Mouse (Mus musculus) urinary bladder, postnatal 10 days (tissue): ENCODE results near the gene Gm16181.
A peak's percentile ranks its signal among the peaks of the same experiment; 100 is the strongest.
"Not testable (repeated sequence)": the region's sequence is repeated elsewhere in the genome, so short reads cannot be mapped to it uniquely, and the experiment has no call there.

Source experiments
- DNase-seq: peaks from one replicate; pipeline ENCODE4 v3.0.0; 2022; ENCODE audit warnings: low spot score

Gm16181 gene

DNA sequence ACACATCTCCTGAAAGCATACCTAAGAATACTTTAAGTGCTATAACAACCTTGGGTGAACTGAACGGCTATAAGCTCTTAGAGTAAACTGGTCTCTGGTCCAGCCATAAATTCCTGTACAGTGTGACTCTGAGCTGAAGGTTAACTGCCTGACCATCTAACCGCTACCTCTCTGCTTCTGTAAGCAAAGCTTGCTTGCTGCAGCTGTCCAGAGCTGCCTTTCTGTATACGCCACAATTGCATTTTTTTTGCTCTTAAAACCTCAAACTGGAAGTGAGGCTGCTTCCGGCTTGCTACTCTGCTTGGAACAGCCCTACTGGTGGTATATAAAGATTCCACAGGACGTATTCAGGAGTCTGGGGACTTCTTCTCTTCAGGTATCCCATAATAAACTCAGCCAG is 12.0 kb downstream of the Gm16181 start:
- DNase-seq, result no peak

GRCm38 (mm10) chr17:35233114-35233980 is 12.7 kb downstream of the Gm16181 start, which contains the start of gene Atp6v1g2:
TSS of gene Atp6v1g2 (plus strand) at chr17:35233660.
- no peak for DNase-seq

- not testable (repeated sequence) for DNase-seq
Observed at GRCm38 (mm10) chr17:35234090-35234489, 13.5 kb downstream of the Gm16181 start.

GRCm38 (mm10) chr17:35234903-35235302 is 14.3 kb downstream of the Gm16181 start:
- DNase-seq, result no peak

DNA sequence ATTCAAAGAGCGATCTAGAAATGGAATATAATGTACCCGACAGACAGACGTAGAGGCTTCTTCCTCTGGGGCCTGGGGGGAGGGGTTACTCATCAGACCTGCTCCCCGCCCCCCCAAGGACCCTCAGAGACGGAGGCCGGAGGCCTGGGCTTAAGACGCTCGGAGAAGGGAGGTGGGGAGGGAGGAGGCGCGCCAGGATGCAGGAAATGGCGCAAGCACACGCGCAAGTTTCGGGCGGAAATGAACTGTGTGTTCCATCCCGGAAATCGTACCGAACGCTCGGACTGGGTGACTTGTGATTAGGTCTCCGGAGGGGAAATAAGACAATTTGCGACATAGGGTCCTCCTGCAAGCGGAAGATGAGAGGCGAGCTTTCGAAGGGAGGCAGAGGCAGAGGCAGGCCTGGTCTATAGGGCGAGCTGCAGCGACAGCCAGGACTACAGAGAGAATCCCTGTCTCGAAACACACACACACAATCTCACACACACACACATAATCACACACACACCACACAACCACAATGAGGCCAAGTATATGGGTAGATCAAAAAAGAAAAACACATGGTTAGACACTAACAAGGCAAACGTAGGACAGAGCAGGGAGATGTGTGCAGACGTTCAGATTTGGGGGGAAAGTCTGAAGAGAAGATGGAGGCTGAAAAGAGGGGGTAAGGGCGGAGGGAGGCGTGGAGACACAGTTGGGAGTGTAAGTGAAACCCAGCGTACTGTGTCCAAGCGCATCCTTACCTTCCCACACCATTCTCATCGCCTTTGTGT is 15.2 kb downstream of the Gm16181 start, which contains the start of gene Nfkbil1:
Gene Nfkbil1, minus strand, starts transcription at position 179 of the 776 bp plus-strand sequence.
- DNase-seq, result peak; percentile 62

DNA sequence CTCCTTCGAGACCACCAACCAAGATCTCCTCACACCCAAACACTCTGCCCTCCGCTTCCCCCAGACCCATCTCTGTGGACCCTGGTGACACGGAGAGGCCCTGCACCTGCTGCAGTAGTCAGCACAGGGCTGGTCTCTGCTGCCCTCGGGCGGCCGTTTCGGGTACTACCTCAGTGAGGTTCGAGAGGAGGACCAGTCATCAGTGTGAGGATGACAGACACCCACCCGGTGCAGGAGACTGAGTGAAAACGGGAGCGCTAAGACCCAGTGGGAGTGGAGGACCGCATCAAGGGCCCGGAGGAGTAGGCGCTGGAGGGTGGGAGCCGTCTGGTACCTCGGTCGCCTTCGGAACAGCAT is 15.7 kb downstream of the Gm16181 start:
- DNase-seq, result peak; percentile 97

DNA sequence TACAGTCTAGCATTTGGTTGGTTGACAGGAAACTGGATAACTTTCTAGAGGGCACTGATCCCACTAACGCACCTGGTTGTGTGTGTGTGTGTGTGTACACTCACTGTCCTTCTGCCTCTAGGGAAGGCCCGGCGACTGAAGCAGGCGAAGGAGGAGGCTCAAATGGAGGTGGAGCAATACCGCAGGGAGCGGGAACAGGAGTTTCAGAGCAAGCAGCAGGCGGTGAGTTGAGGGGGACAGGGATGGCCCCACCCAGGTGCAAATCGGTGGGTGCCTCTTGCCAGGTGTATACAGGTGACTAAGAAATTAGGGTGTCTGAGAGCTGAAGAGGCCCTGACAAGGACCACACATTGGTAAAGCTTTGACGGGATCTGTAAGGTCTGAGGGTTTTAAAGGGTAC is 16.4 kb downstream of the Gm16181 start:
- no peak for DNase-seq

DNA sequence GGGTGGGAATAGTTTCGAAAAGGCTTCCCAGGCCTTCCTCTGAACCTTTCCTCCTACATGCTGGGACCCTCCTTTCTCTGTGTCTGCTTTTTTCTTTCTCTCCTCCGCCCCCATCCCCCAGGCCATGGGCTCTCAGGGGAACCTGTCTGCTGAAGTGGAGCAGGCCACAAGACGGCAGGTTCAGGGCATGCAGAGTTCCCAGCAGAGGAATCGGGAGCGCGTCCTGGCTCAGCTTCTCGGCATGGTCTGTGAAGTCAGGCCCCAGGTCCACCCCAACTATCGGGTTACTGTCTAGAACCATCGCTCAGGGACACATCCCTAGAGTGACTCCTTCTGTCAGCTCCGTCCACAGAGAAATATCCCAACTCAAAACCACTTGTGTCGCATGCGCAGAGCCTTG is 16.9 kb downstream of the Gm16181 start:
- no peak for DNase-seq

DNA sequence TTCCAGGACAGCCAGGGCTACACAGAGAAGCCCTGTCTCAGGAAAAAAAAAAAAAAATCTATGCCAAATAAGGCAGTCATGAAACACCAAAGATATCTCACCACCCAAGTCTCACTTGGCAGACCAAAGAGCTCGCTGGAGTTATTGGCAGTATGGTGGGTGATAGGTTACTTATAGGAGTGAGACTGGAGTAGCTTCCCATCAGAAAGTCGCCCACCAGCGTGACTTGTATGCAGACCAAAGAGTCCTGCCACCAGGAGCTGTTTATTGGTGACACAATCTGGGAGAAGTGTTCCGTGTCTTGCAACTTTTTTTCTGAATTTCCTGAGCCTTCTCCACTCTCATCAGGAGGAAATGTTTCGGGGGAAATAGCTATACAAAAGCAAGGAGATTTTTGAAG is 19.1 kb downstream of the Gm16181 start:
- no peak for DNase-seq

GRCm38 (mm10) chr17:35240384-35241304 is 20.0 kb downstream of the Gm16181 start:
- no peak for DNase-seq

- DNase-seq, result peak; percentile 81
Observed at GRCm38 (mm10) chr17:35241305-35242014, 20.8 kb downstream of the Gm16181 start, which contains the start of gene Ddx39b. TSS of gene Ddx39b (plus strand) at chr17:35241746.

DNA sequence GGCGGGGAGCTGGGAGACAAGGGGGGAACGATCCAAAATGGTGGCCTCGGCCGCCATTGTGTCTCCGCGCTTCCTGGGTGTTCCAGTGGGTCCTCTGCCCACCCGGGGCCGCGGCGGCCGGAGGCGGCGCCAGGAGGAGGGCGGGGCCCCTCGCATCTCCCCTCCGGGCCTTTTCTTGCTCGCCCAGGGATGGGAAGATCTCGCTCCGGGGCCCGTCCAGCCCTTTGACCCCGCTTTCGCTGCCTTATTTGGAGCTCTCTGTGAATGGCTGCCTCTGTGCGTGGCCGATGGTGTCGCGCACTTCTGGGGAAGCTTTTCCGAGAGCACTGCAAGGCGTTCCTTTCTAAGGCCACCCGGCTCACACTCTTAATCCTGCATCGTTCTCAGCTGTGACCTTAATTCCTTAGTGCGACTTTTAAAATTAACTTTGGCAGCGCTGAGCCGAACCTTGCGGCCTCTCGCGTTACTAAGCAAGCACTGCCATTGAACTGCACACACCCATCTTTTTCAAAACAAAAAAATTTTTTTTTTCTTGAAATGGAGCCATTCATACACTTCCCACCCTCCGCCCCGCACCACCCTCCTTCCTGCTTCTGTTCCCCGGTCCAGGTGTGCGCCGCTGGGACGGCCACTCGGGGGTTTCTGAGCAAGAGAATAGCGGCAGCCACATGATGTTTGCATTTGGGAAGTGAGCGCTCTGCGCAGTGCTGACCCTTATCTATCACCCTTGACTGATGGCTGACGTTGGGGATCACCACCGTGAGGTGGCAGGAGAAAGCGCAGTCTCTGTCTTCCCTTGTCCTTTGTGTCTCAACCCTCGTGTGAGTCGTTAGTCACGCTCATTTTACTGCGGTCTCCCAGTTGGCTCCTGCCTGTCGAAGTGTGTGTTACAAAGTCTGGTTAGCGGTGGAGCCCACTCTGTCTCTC is 21.6 kb downstream of the Gm16181 start:
- DNase-seq, result no peak

GRCm38 (mm10) chr17:35243086-35243485 is 22.5 kb downstream of the Gm16181 start:
- no peak for DNase-seq

GRCm38 (mm10) chr17:35244999-35245398 is 24.4 kb downstream of the Gm16181 start:
- DNase-seq, result no peak

DNA sequence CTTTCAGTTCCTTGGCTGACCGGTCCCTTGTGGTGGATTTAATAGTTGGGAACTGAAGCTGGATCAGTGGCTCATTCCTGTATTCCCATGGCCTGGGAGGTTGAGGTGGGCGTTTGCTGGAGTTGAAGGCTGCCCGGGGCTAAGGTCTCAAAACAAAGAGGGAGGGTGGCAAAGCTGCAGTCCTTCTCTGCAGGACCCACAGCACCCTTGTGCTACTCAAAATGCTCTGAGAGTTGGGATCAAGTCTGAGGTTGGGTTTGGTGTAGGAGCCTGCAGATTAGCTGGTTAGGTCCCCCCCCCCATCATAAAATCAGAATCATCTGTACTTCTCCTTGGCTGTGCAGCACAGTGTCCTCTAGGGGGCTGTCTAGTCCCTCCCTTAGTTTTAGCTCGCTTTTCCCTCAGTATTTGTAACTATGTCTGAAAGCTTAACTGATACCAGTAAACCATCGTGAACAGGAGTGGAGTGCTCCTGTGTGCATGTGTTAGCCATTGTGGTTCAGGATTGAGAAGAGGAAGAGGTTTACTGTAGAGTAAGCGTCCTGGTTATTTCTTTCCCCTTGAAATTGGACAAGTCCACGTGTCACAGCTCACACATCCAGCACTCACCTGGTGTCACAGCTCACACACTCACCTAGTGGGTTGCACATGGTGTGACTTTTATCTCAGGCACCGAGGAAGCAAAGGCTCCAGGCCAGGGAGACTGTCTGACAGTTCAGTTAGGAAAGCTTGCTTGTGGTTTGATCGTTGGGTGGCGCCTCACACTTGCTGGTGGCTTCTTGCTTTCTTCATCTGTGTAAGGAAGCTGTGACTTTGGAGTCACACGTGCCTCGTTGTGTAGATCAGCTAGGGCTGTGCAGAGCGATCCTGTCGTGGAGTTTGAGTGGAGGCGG is 25.3 kb downstream of the Gm16181 start:
- DNase-seq, result no peak

DNA sequence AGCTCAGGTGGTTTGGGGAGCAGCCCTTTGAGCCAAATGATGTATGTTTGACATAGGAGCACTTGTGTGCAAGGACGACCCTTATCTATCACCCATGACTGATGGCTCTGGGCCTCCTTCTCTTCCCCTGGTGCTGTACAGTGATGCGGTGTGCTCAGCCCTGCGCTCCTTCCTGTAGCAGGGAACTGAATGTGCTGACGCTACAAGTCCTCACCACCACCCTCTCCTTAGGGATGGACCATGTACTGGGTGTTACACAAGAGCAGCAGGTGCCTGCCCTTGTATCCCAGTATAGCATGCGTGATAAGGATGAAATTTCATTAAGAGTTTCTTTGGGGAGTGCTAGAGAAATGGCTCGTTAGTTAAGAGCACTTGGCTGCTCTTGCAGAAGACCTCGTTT is 26.5 kb downstream of the Gm16181 start:
- no peak for DNase-seq

- no peak for DNase-seq
Observed at GRCm38 (mm10) chr17:35248986-35249385, 28.4 kb downstream of the Gm16181 start.

DNA sequence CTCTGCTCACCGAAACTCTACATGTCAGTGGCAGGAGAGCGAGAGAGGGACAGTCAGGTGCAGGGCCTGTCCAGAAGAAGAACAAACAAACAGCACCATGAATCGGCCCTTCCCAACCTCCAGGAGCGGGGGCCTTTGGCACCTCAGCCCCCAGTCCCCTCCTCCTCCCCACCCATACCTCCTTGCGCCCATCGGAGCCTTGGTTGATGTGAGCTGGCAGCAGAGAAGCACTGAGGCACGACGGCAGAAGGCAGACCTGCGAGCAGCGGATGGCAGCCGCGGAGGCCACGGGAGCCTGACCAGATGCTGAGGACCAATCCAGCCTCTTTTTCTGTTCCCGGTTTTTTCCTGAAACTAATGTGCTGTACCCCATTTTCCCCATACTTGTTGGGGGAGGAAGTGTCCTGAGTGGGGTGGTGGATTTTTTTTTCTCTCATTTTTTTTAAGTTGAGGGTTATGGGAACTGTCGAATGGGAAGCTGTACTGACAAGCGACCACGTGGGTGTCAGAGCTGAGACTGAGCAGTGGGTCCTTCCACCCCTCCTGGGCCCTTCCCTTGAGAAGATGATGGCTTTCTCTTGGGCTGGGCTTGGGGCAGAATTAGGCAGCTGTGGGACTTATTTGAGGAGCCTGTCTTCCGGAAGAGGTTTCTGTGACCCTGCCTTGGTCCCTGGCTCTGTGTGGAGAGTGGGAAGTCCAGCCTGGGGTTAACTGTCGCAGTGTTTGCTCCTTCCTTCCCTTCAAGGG is 29.0 kb downstream of the Gm16181 start:
- no peak for DNase-seq
